Mouse (Mus musculus) liver, embryonic 14.5 days (tissue): ENCODE data around the gene Slc25a12. TPM values are rescaled to one million over a fixed set of nuclear protein-coding genes. Genes with fewer than 3 reads are reported as not detected.

ENCODE experiments used
- ATAC-seq: fragments of 200-750 bp; cut with Nextera tagmentation; 2 replicates; pipeline ENCODE4 v1.8.0; 2017; ENCODE audit warnings: moderate number of reproducible peaks, mild to moderate bottlenecking, moderate library complexity; ENCODE audit not compliant: insufficient read depth
- DNase-seq, 3 experiments: peaks; one replicate each; pipeline ENCODE4 v3.0.0-alpha.2; 2012 to 2013; ENCODE audit warnings: low read depth in 3 of 3, low spot score in 3 of 3
- H3K27ac ChIP-seq: fragments of 300-500 bp; sonication (generic); 2 replicates; pipeline ENCODE4 v1.5.1; 2014; ENCODE audit warnings: moderate library complexity, mild to moderate bottlenecking, control low read depth, inconsistent platforms
- H3K27me3 ChIP-seq: fragments of 300-500 bp; sonication (generic); 2 replicates; pipeline ENCODE4 v1.6.1; 2014; ENCODE audit warnings: mild to moderate bottlenecking, low read length, moderate library complexity; ENCODE audit not compliant: control insufficient read depth, insufficient read depth
- H3K36me3 ChIP-seq: fragments of 300-500 bp; sonication (generic); replicated peaks from 2 replicates; pipeline ENCODE4 v1.6.1; 2014; ENCODE audit warnings: low read depth; ENCODE audit not compliant: control insufficient read depth, insufficient read depth
- H3K4me1 ChIP-seq, 2 experiments: fragments of 200-500 bp in 1 of 2; fragments of 300-500 bp in 1 of 2; sonication (generic) in 1 of 2; replicated peaks; 2 replicates each; pipeline ENCODE4 v1.6.1; 2012 to 2014; ENCODE audit warnings: antibody characterized with exemption in 1 of 2, inconsistent platforms in 1 of 2, low read length in 1 of 2; ENCODE audit not compliant: control insufficient read depth in 2 of 2, insufficient read depth in 2 of 2
- H3K4me2 ChIP-seq: fragments of 300-500 bp; sonication (generic); 2 replicates; pipeline ENCODE4 v1.6.1; 2014; ENCODE audit warnings: low read depth, mild to moderate bottlenecking, control low read depth, moderate library complexity
- H3K4me3 ChIP-seq, 2 experiments: fragments of 200-500 bp in 1 of 2; fragments of 300-500 bp in 1 of 2; sonication (generic) in 1 of 2; 2 replicates each; pipeline ENCODE4 v1.5.1; 2012 to 2014; ENCODE audit warnings: low read depth in 2 of 2, low read length in 2 of 2, mild to moderate bottlenecking in 2 of 2, control low read depth in 1 of 2, inconsistent platforms in 1 of 2, moderate library complexity in 1 of 2; ENCODE audit not compliant: insufficient read depth in 1 of 2
- H3K9ac ChIP-seq: fragments of 300-500 bp; sonication (generic); replicated peaks from 2 replicates; pipeline ENCODE4 v1.6.1; 2014; ENCODE audit warnings: mild to moderate bottlenecking, control low read depth, moderate library complexity
- H3K9me3 ChIP-seq: fragments of 300-500 bp; sonication (generic); 2 replicates; pipeline ENCODE4 v1.6.1; 2016; ENCODE audit warnings: low read length, mixed read lengths; ENCODE audit not compliant: control insufficient read depth
- CTCF ChIP-seq: IDR thresholded peaks from 2 replicates; pipeline ENCODE4 v1.5.1; 2016; ENCODE audit warnings: antibody characterized with exemption, low read depth, control low read depth
- EP300 ChIP-seq: IDR thresholded peaks from 2 replicates; pipeline ENCODE4 v1.6.1; 2016; ENCODE audit warnings: antibody characterized with exemption, low read depth
- WGBS: fragments of 180-500 bp; shearing (Covaris S2); extraction: QIAGEN DNeasy Blood & Tissue Kit; methylation state at CpG from one replicate; pipeline ENCODE4 v1.1.7; 2014; ENCODE audit not compliant: insufficient replicate concordance; 5-methylcytosine and 5-hydroxymethylcytosine counted together
- polyA plus RNA-seq, 2 experiments: library from polyadenylated mRNA; depleted of rRNA in 1 of 2; stranded (reverse) in 1 of 2; unstranded in 1 of 2; fragments of >200 nt; fragmentation: Nextera tagmentation in 1 of 2; extraction: Ambion mirVana in 1 of 2; gene quantifications; 2 replicates each; pipeline versions ENCODE4 v1.2.1 to v1.2.3; 2012 to 2014

The Slc25a12 gene
- polyA plus RNA-seq, 2 experiments: 12.8 to 23.0 TPM

GRCm38 (mm10) chr2:71303221-71303620 is 64.3 kb downstream of the Slc25a12 start:
- Histone ChIP-seq H3K9ac (no peak overlapping the region), H3K27me3 (no peaks in the 10 kb centered on the region), H3K27ac (no peak overlapping the region), H3K4me3 (no peak overlapping the region), H3K4me2 (no peak overlapping the region), H3K36me3 (no peaks in the 10 kb centered on the region; the same call in 1 of the 2 replicates), H3K9me3 (no peaks in the 10 kb centered on the region), H3K4me1 (peaks cover 0 to 2% of the 10 kb centered on the region in 2 experiments; a peak in 2 of 4 replicates)
- DNase-seq (no peak), ATAC-seq (no peak)
- TF ChIP-seq EP300 (no peak), CTCF (no peak)

- TF ChIP-seq EP300 (no peak), CTCF (no peak)
These were observed 65.3 kb downstream of the Slc25a12 start for GRCm38 (mm10) chr2:71302156-71302663.

GRCm38 (mm10) chr2:71298729-71299128 is 68.8 kb downstream of the Slc25a12 start:
- ATAC-seq (no peak), DNase-seq (no peak)
- Histone ChIP-seq H3K27me3 (no peaks in the 10 kb centered on the region), H3K4me2 (no peak overlapping the region), H3K9ac (no peak overlapping the region), H3K4me3 (no peak overlapping the region), H3K27ac (no peak overlapping the region), H3K36me3 (no peaks in the 10 kb centered on the region), H3K4me1 (peaks cover 0 to 2% of the 10 kb centered on the region in 2 experiments; a peak in 2 of 4 replicates), H3K9me3 (no peaks in the 10 kb centered on the region)
- TF ChIP-seq EP300: no peak
- no peak for TF ChIP-seq CTCF
- WGBS: 94% methylated on average over 1 of the region's 1 CpGs

More at GRCm38 (mm10) chr2:71302156-71302663, 65.3 kb downstream of the Slc25a12 start:
- no peak overlapping the region for H3K27ac ChIP-seq
- no peaks in the 10 kb centered on the region for H3K27me3 ChIP-seq
- DNase-seq: no peak
- no peaks in the 10 kb centered on the region for H3K36me3 ChIP-seq
- peaks cover 0 to 2% of the 10 kb centered on the region in 2 experiments; a peak in 2 of 4 replicates for H3K4me1 ChIP-seq
- no peak overlapping the region for H3K9ac ChIP-seq
- no peak for ATAC-seq
- no peak overlapping the region for H3K4me3 ChIP-seq
- WGBS: 66% methylated on average over 3 of the region's 3 CpGs
- no peak overlapping the region for H3K4me2 ChIP-seq
- no peaks in the 10 kb centered on the region for H3K9me3 ChIP-seq

- Histone ChIP-seq H3K9me3 (no peaks in the 10 kb centered on the region), H3K4me2 (no peak overlapping the region), H3K4me3 (no peak overlapping the region), H3K27ac (no peak overlapping the region), H3K9ac (no peak overlapping the region), H3K27me3 (no peaks in the 10 kb centered on the region), H3K4me1 (peaks cover 0 to 2% of the 10 kb centered on the region in 2 experiments; a peak in 2 of 4 replicates), H3K36me3 (no peaks in the 10 kb centered on the region)
- TF ChIP-seq CTCF: no peak
- no peak for TF ChIP-seq EP300
- ATAC-seq (no peak), DNase-seq (no peak)
- 63% methylated on average over 1 of the region's 1 CpGs for WGBS
These were observed 70.0 kb downstream of the Slc25a12 start for GRCm38 (mm10) chr2:71297501-71297900.

DNA sequence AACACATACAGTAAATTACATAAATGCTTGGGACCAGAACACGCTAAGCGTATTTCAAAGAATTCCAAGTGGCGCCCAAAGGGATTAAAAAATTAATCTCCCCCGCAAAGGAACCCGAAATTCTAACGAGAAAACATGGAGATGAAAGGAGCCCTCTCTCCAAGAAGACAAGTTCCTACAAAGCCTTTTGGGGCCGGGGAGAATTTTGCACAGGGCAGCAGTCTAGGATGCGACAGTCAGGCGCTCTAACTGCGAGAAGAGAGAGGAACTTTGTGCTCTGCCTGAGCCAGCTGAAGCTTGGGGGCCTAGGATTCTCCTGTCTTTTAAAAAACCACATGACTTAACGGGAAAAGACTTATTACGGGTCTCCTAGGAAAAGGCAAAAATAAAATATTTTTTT is 71.7 kb downstream of the Slc25a12 start:
- no peaks in the 10 kb centered on the region for H3K27me3 ChIP-seq
- no peaks in the 10 kb centered on the region for H3K4me1 ChIP-seq
- H3K9me3 ChIP-seq: no peaks in the 10 kb centered on the region
- H3K36me3 ChIP-seq: no peaks in the 10 kb centered on the region
- WGBS: 81% methylated on average over 12 of the region's 12 CpGs
- H3K27ac ChIP-seq: no peak overlapping the region
- no peak for ATAC-seq
- DNase-seq: no peak
- H3K4me3 ChIP-seq: no peak overlapping the region
- no peak overlapping the region for H3K9ac ChIP-seq
- TF ChIP-seq EP300: no peak
- TF ChIP-seq CTCF: no peak
- no peak overlapping the region for H3K4me2 ChIP-seq
